Mouse (Mus musculus) forebrain, postnatal 0 days (tissue): Measurements from ENCODE around the gene Tppp3. TPM values are rescaled to one million over a fixed set of nuclear protein-coding genes. Genes with fewer than 3 reads are reported as not detected.

ENCODE experiments used
- ATAC-seq: fragments of 200-750 bp; cut with Nextera tagmentation; 2 replicates; pipeline ENCODE4 v1.8.0; 2017; ENCODE audit warnings: mild to moderate bottlenecking, moderate library complexity
- DNase-seq: peaks from one replicate; pipeline ENCODE4 v3.0.0-alpha.2; 2015
- H3K27ac ChIP-seq: fragments of 300-500 bp; sonication (generic); 2 replicates; pipeline ENCODE4 v1.5.1; 2014; ENCODE audit warnings: low read depth, mild to moderate bottlenecking, antibody characterized with exemption, low read length, moderate library complexity, mixed read lengths
- H3K27me3 ChIP-seq: fragments of 300-500 bp; sonication (generic); 2 replicates; pipeline ENCODE4 v1.6.1; 2014; ENCODE audit warnings: mild to moderate bottlenecking, low read length, mixed read lengths; ENCODE audit not compliant: insufficient read depth
- H3K36me3 ChIP-seq: fragments of 300-500 bp; sonication (generic); 2 replicates; pipeline ENCODE4 v1.6.1; 2014; ENCODE audit warnings: mild to moderate bottlenecking, moderate library complexity; ENCODE audit not compliant: insufficient read depth
- H3K4me1 ChIP-seq: fragments of 300-500 bp; sonication (generic); 2 replicates; pipeline ENCODE4 v1.6.1; 2014; ENCODE audit warnings: antibody characterized with exemption; ENCODE audit not compliant: insufficient read depth
- H3K4me2 ChIP-seq: fragments of 300-500 bp; sonication (generic); 2 replicates; pipeline ENCODE4 v1.6.1; 2014; ENCODE audit warnings: low read depth, mild to moderate bottlenecking, moderate library complexity
- H3K4me3 ChIP-seq: fragments of 300-500 bp; sonication (generic); 2 replicates; pipeline ENCODE4 v1.5.1; 2014; ENCODE audit warnings: low read depth, low read length, mixed read lengths
- H3K9ac ChIP-seq: fragments of 300-500 bp; sonication (generic); 2 replicates; pipeline ENCODE4 v1.6.1; 2014; ENCODE audit warnings: mild to moderate bottlenecking
- H3K9me3 ChIP-seq: fragments of 300-500 bp; sonication (generic); 2 replicates; pipeline ENCODE4 v1.6.1; 2016; ENCODE audit warnings: low read length
- CTCF ChIP-seq: sonication (generic); IDR thresholded peaks from 2 replicates; pipeline ENCODE4 v1.5.1; 2016; ENCODE audit warnings: antibody characterized with exemption, control low read depth, low read depth
- WGBS: fragments of 180-500 bp; shearing (Covaris S2); extraction: QIAGEN DNeasy Blood & Tissue Kit; methylation state at CpG from one replicate; pipeline ENCODE4 v1.1.7; 2014; 5-methylcytosine and 5-hydroxymethylcytosine counted together
- polyA plus RNA-seq: library from polyadenylated mRNA; unstranded; fragments of >200 nt; fragmentation: Nextera tagmentation; extraction: Ambion mirVana; gene quantifications from 2 replicates; pipeline ENCODE4 v1.2.1, GENCODE M21; 2015
- total RNA-seq: library from RNA; depleted of rRNA; stranded (reverse); fragments of >200 nt; gene quantifications from 2 replicates; pipeline ENCODE4 v1.2.3, GENCODE M21; 2014

The Tppp3 gene
- total and polyA plus RNA-seq, 2 experiments from 2014 or later, result 66.6 to 106 TPM

- ATAC-seq (peak; percentile 73), DNase-seq (peak; percentile 84)
- WGBS, result 12% methylated on average over 12 of the region's 12 CpGs
- Histone ChIP-seq H3K4me1 (peaks cover 11% of the 10 kb centered on the region; the same call in 1 of the 2 replicates), H3K36me3 (no peaks in the 10 kb centered on the region), H3K9me3 (no peaks in the 10 kb centered on the region), H3K27ac (no peak overlapping the region), H3K9ac (0 out of 2 replicates have a peak overlapping the region, but pooled peaks have one; percentile 3), H3K4me2 (peak overlapping the region; percentile 35), H3K27me3 (peaks cover 11% of the 10 kb centered on the region), H3K4me3 (no peak overlapping the region)
- peak; percentile 93 for TF ChIP-seq CTCF
Observed at GRCm38 (mm10) chr8:105516018-105516645, 44.8 kb upstream of the Tppp3 start.

GRCm38 (mm10) chr8:105514656-105515055 lies 43.3 kb upstream of the Tppp3 start:
- Histone ChIP-seq H3K9ac (no peak overlapping the region), H3K36me3 (no peaks in the 10 kb centered on the region), H3K27ac (no peak overlapping the region), H3K4me3 (no peak overlapping the region), H3K27me3 (peaks cover 11% of the 10 kb centered on the region), H3K4me1 (peaks cover 11% of the 10 kb centered on the region; the same call in 1 of the 2 replicates), H3K4me2 (no peak overlapping the region), H3K9me3 (no peaks in the 10 kb centered on the region)
- WGBS, result 85% methylated on average over 5 of the region's 5 CpGs
- DNase-seq (no peak), ATAC-seq (no peak)
- no peak for TF ChIP-seq CTCF

- H3K4me1 ChIP-seq, result peaks cover 11% of the 10 kb centered on the region; the same call in 1 of the 2 replicates
- H3K9ac ChIP-seq, result no peak overlapping the region
- ATAC-seq (no peak), DNase-seq (no peak)
- H3K27ac ChIP-seq, result no peak overlapping the region
- H3K4me2 ChIP-seq, result no peak overlapping the region
- peaks cover 11% of the 10 kb centered on the region for H3K27me3 ChIP-seq
- no peak overlapping the region for H3K4me3 ChIP-seq
- TF ChIP-seq CTCF, result no peak
- 93% methylated on average over 6 of the region's 6 CpGs for WGBS
- H3K36me3 ChIP-seq, result no peaks in the 10 kb centered on the region
- no peaks in the 10 kb centered on the region for H3K9me3 ChIP-seq
Observed at GRCm38 (mm10) chr8:105514194-105514593, 42.9 kb upstream of the Tppp3 start.

- ATAC-seq (no peak), DNase-seq (no peak)
- WGBS, result 53% methylated on average over 12 of the region's 12 CpGs
- Histone ChIP-seq H3K4me3 (no peak overlapping the region), H3K4me2 (no peak overlapping the region), H3K9me3 (no peaks in the 10 kb centered on the region), H3K27ac (no peak overlapping the region), H3K36me3 (no peaks in the 10 kb centered on the region), H3K9ac (no peak overlapping the region), H3K27me3 (no peaks in the 10 kb centered on the region), H3K4me1 (no peaks in the 10 kb centered on the region)
- no peak for TF ChIP-seq CTCF
Observed at GRCm38 (mm10) chr8:105509997-105510735, 38.8 kb upstream of the Tppp3 start.

GRCm38 (mm10) chr8:105508758-105509157 lies 37.4 kb upstream of the Tppp3 start:
- no peak for TF ChIP-seq CTCF
- Histone ChIP-seq H3K9me3 (no peaks in the 10 kb centered on the region), H3K9ac (no peak overlapping the region), H3K4me1 (no peaks in the 10 kb centered on the region), H3K4me3 (no peak overlapping the region), H3K27me3 (no peaks in the 10 kb centered on the region), H3K36me3 (no peaks in the 10 kb centered on the region), H3K27ac (no peak overlapping the region), H3K4me2 (no peak overlapping the region)
- DNase-seq (no peak), ATAC-seq (peak; percentile 27; the same call in 1 of the 2 replicates)
- WGBS, result 33% methylated on average over 2 of the region's 2 CpGs

- H3K36me3 ChIP-seq, result no peaks in the 10 kb centered on the region
- 82% methylated on average over 6 of the region's 6 CpGs for WGBS
- H3K9ac ChIP-seq, result no peak overlapping the region
- H3K27ac ChIP-seq, result no peak overlapping the region
- H3K27me3 ChIP-seq, result no peaks in the 10 kb centered on the region
- no peaks in the 10 kb centered on the region for H3K9me3 ChIP-seq
- no peak for TF ChIP-seq CTCF
- ATAC-seq (no peak), DNase-seq (no peak)
- H3K4me3 ChIP-seq, result no peak overlapping the region
- no peaks in the 10 kb centered on the region for H3K4me1 ChIP-seq
- no peak overlapping the region for H3K4me2 ChIP-seq
Observed at GRCm38 (mm10) chr8:105506977-105507376, 35.7 kb upstream of the Tppp3 start.

- ATAC-seq (no peak), DNase-seq (no peak)
- no peaks in the 10 kb centered on the region for H3K4me1 ChIP-seq
- TF ChIP-seq CTCF, result no peak
- no peak overlapping the region for H3K4me3 ChIP-seq
- no peaks in the 10 kb centered on the region for H3K36me3 ChIP-seq
- H3K27me3 ChIP-seq, result no peaks in the 10 kb centered on the region
- H3K27ac ChIP-seq, result no peak overlapping the region
- WGBS, result 89% methylated on average over 3 of the region's 3 CpGs
- H3K9me3 ChIP-seq, result no peaks in the 10 kb centered on the region
- H3K9ac ChIP-seq, result no peak overlapping the region
- H3K4me2 ChIP-seq, result no peak overlapping the region
Observed at GRCm38 (mm10) chr8:105504617-105505016, 33.3 kb upstream of the Tppp3 start.
